Mouse (Mus musculus) thymus, postnatal 4 days (tissue): ENCODE results near the gene Pcbp1.
A peak's percentile ranks its signal among the peaks of the same experiment; 100 is the strongest.

ENCODE experiments used
- DNase-seq: peaks from one replicate; pipeline ENCODE4 v3.0.0; 2021

The Pcbp1 gene

DNA sequence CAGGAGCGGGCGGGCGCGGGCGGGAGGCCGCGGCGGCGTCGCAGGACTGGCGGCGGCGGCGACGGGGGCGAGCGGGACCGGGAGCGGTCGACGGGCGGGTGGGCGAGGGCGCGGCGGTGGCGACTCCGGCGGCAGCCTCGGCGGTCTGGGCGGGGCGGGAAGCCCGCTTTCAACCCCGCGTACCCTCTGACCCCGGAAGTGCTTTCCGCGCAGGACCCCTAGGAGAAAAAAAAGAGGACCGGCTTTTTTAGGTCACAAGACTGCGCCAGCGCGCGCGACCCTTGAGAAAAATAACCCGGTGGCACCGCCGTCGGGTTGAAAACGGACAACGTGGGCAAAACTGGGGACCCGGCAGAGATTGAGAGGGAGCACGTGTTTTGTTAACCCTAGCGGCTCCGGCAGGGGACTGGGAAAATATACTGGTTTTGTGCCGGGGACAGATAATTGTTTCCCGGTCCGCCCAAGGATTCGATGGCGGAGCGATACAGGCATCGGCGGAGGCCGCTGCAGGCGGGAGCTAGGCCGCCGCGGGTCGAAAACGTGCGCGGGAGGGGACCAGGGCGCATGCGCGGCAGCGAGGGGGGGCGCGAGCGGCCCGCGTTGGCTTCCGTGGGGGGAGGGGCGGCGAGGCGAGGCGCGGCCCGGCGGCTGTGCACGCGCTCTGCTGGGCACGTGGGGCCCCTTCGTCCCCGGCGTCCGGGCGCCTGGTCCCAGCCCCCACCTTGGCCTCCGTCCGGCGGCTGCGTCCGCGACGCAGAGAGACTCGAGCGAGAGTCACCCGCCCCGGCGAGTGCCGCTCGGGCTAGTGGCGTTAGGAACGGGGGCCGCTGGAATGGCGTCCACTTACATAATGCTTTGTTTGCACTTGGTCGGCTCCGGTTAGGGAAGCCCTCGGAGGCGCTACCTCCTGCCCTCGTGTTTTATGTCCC is at the start of gene Pcbp1:
TSS of gene Pcbp1 (minus strand) at position 290 of the 929 bp plus-strand sequence.
- DNase-seq: peak; percentile 100

DNA sequence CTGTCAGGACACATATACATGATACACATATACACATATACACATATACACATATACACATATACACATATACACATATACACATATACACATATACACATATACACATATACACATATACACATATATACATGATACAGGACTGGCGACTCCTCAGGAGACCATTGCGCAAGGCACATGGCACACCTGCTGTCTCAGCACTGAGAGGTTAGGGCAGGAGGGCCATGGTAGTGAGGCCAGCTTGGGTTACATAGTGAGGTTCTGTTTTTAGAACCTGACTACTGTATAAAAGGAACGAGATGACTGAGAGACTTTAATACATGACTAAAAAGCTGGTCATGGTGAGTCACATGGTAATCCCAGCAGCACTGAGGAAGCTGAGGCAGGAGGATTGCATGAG is 48.4 kb upstream of the Pcbp1 start:
- DNase-seq: no peak

DNA sequence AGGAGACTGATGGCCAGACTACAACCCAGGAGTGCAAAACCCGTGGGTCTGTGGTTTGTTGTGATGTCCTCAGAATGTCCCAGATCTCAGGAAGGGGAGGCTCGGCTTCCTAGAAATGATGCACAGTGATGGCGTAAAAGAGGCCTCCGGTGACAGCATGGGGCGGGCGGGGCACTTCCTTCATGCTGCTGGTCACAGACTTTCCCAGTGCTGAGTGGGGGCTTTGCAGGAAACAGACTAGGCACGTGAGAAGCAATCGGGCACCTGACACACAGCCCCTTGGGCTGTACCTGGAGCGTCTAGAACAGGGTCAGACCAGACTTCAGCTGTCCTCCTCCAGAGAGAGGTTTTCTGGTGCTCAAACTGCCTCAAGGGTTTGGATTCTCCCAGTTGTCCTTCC is 44.7 kb upstream of the Pcbp1 start:
- peak; percentile 63 for DNase-seq

GRCm38 (mm10) chr6:86569461-86569820 is 43.3 kb upstream of the Pcbp1 start:
- no peak for DNase-seq

DNA sequence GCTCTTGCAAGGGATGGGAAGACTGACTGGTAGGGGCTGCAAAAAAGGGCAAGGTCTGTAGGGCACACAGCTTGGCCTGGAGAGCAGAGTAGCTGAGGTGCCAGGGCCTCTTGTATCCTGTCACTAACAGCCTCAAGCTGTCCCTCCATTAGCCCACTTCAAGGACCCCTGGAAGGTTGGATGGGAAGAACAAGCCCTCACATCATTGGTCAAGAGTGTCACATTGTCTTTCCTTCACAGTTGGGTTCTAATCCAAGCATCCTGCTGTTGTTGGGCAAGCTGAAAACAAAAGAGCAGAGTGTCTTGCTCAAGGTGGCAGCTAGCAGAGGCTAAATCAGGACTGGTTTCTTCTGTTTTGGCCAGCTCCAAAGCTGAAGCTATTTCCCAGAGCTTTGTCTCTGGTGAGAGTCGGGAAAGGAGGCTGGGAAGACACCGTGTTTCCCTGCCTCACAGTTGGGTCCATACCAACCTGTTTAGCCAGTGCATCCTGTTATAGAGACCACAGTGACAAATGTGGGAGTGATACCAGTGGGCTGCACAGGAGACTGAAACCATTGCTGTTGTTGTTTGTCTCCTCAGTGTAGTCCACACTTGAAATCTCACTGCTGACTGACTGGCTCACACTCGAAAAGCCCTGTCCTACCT is 42.8 kb upstream of the Pcbp1 start:
- DNase-seq: no peak

DNA sequence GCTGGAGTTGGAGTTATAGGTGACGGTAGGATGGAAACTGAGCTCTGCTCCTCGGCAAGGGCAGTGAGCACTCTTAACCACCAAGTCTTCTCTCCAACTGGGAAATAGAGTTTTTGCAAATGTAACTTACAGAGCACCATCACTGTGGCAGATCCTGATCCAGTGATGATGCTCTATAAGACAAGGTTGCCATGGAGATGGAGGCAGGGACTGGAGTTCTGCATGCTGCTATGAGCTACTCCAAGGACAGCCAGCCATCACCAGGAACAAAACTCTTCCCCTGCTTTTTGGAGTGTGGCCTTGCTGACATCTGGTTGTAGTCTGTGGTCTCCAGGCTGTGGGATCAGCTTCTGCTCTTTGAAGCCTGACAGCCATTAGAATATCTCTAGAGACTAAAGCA is 39.7 kb upstream of the Pcbp1 start:
- no peak for DNase-seq

- peak; percentile 63 for DNase-seq
Observed at GRCm38 (mm10) chr6:86557182-86557581, 31.1 kb upstream of the Pcbp1 start.

DNA sequence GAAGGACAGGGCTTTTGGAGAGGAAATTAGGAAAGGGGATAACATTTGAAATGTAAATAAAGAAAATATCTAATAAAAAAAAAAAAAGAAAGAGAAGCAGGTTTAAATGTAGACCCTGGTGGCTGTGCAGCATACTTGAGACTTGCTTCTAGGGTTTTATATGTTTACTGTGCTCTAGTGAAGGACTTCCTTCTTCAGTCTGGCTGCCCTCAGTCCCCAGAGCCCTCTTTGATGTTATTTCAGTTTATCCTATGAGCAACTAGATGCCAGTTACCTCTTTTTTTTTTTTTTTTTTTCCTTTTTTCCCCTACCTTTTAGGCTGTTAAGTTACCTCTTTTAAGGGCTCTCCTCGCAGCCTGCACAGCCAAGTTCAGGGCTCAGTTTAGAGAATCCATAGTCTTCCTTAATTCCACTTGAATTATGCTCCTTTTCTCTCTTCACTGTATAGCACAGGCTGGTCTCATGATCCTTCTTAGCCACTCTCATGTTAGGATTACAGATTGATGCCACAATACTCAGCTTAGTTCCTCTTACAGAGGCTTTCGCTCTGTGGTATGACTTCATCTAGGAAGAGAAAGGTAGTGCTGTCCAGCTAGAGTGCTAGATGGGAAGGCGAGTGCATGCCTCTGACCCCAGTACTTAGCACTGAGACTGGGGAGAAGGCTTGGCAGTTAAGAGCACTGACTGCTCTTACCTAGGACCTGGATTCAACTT is 30.4 kb upstream of the Pcbp1 start:
- DNase-seq: no peak

DNA sequence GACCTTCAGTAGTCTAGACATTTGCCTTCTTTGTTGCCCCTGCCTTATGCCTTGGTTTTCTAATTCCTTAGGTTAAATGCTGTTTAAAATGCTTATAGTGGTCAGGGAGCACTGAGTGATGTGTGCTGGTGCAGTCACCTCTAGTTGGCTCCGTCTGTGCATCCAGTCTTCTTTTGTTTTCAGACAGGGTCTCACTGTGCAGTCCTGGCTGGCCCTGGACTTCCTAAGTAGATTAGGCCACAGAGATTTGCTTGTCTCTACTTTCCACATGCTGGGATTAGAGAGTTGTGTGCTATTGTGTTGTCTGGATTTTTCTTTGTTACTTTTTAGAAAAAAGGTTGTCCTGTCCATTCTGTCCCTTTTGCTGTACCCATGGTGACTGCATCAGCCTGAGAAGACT is 24.5 kb upstream of the Pcbp1 start:
- no peak for DNase-seq

GRCm38 (mm10) chr6:86547880-86548367 is 21.8 kb upstream of the Pcbp1 start:
- DNase-seq: no peak

DNA sequence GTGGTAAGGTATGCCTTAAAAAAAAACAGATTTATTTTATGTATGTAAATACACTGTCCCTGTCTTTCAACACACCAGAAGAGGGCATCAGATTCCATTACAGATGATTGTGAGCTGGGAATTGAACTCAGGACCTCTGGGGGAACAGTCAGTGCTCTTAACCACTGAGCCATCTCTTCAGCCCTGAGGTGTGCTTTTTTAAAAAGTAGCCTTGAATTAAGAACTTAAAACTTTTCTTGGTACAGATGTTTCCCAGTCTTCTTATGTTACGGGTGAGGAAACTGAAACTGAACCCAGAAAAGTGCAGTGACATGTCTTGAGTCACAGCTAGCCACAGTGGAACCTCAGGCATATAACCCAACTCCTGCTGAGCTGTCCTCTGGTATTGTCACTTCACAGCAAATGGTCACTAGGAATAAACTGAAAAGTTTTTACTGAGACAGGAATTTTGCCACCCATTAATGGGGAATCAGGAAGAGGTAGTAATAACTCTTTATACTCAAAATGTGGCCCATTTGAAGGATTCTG is 21.2 kb upstream of the Pcbp1 start:
- no peak for DNase-seq

DNA sequence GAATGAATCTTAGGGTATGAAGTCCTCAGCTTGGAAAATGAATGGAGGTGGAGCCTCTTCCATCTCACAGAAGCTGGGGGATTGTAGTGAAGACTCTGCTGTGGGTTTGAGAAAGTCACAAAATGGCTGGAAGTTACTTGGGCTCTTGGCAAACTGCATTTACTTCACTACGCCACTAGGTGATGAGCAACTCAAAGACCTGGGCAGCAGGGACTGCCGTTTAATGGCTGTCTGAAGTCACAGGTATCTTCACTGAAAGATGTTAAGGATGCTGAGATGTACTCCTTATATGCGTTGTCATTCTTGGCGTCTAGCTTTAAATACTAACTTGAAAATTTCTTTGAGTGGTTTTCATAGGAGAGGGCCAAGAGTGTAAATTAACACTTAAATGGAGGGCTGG is 19.1 kb upstream of the Pcbp1 start:
- DNase-seq: peak; percentile 28

DNA sequence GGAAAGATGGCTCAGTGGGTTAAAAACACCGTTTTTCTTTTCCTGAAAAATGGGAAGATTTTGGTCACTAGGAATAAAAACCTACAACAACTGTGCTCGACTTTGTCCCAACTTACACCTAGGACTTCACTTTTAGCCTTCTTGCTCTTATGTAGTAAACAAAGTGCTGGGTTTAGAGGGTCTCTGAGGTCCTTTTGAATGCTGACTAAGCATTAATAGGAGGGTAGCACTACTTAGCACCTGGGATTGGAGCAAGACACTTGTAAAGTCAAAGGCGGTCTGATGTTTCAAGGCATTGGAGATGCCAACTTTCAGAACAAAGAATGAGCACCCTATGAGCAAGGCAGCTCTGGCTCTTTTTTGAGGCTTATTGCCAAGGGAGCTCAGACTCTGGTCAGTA is 17.7 kb upstream of the Pcbp1 start:
- no peak for DNase-seq

DNA sequence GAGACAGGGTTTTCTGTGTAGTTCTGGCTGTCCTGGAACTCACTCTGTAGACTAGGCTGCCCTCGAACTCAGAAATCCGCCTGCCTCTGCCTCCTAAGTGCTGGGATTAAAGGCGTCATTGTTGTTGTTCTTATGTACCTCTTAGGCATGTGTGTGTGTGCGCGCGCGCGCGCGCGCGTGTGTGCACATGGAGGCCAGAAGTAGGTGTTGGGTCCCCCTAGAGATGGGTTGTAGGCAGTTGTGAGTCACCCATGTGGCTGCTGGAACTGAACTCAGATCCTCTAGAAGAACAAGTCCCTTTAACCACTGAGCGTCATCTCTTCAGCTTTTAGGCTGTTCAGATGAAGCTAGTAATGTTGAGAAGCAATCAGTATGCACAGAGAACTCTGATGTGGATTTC is 16.9 kb upstream of the Pcbp1 start:
- no peak for DNase-seq

GRCm38 (mm10) chr6:86541650-86542049 is 15.5 kb upstream of the Pcbp1 start:
- peak; percentile 35 for DNase-seq

DNA sequence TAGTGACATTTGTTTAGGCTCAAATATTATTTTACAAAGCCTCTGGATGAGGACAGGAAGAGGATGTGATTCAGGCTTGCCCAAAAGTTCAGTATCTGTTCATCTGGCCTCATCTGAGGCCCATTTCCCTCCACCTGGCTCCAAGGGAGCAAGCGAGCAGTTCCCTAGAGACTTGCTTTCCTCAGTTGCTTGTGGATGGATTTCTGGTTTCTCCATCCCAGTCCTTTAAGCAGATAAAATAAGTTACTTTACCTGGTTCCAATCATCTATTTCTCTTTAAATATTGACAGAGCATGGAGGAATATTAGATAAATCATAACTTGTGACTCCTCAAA is 2.3 kb upstream of the Pcbp1 start:
- no peak for DNase-seq

DNA sequence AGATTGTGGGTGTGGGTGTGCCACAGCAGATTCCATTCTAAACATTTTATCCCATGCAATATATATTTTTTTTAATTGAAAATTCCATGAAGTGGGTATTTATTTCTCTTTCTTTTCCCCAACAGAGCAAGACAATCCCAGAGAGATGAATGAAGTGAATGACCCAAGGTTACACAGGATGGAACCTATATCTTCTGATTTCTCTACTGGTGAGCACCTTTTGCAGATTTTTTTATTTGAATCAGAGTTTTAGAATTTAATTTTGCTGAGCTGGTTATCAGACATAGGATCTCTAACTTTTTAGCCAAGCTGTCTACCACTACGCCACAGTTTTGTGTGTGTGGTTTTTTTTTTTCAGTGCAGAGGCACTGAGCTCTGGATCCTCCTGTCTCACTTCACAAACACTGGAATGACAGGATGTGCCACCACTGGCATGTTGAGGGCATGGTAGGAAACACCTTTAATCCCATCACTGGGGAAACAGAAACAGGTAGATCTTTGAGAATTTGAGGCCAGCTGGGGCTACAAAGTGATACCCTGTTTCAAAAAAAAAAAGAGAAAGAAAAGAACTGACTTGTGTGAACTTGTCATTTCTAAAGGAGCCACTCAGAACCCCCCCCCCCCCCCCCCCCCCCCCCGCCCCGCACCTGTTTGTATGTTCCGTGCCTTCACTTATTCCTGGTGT is 1.8 kb upstream of the Pcbp1 start:
- DNase-seq: peak; percentile 26

DNA sequence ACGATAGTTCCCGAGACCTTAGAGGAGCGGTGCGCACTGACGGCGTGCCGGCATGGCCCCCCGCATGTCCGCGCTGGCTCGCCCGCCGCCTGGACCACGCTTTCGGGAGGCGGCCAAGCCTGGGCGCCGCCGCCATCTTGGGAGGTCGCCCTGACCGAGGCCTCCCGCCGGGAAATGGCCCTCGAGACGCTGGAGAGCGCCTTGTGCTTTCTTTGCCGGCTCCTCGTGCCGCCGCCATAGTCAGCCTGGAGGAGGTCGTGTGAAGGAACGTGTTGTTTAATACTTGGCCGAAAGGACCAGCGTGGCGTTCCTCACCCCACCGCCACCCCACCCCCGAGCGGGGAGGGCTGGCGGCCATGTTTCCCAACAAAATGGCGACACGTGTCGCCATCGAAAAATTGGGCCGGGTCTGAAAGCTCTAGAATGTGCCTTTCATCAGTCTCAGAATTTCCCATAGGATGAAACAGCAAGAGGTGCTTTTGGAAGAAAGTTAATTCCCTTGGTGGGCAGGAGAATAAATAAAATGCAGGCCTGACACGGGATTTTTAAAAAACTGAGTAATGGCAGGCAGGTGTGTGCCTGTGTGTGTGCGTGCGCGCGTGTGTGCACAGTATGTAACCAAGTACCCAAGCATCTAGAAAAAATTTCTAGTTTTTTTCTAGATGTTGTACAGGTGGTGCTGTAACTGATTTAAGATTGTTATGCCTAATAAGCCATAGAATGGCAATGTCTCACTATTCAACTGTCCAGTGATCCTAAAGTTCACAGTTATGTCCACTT is 1.0 kb upstream of the Pcbp1 start:
- DNase-seq: peak; percentile 85

GRCm38 (mm10) chr6:86525646-86526031 is 482 bp downstream of the Pcbp1 start:
- no peak for DNase-seq

GRCm38 (mm10) chr6:86524879-86525645 is 1.1 kb downstream of the Pcbp1 start:
- peak; percentile 63 for DNase-seq

- DNase-seq: peak; percentile 41
Observed at GRCm38 (mm10) chr6:86523755-86524434, 2.2 kb downstream of the Pcbp1 start.
